Mouse (Mus musculus): Measurements from ENCODE around the gene Rnf222. TPM values are rescaled to one million over a fixed set of nuclear protein-coding genes. Genes with fewer than 3 reads are reported as not detected.

Gene Rnf222
- polyA plus RNA-seq, 1 experiment from 2014 or later = not detected

GRCm38 (mm10) chr11:68903775-68904174 lies 15.4 kb downstream of the Rnf222 start:
- H3K9me3 ChIP-seq (ENCODE audit: control insufficient read depth, low read length) = no peaks in the 10 kb centered on the region
- H3K27ac ChIP-seq = no peak overlapping the region
- no peak for ATAC-seq (ENCODE audit: low FRiP score)
- no peak overlapping the region for H3K4me3 ChIP-seq (replicated peaks; ENCODE audit: low read length)
- no peaks in the 10 kb centered on the region for H3K27me3 ChIP-seq (ENCODE audit: control insufficient read depth, insufficient read depth, low read length)
- no peak for DNase-seq (ENCODE audit: low spot score)
- WGBS = 89% methylated on average over 2 of the region's 2 CpGs
- peaks cover 49% of the 10 kb centered on the region for H3K36me3 ChIP-seq (replicated peaks; ENCODE audit: control insufficient read depth, insufficient read depth)
- no peak overlapping the region for H3K4me2 ChIP-seq (replicated peaks)
- H3K4me1 ChIP-seq (replicated peaks; ENCODE audit: control insufficient read depth, insufficient read depth, low read length) = peaks cover 5% of the 10 kb centered on the region
- no peak overlapping the region; the same call in 1 of the 2 replicates for H3K9ac ChIP-seq

DNA sequence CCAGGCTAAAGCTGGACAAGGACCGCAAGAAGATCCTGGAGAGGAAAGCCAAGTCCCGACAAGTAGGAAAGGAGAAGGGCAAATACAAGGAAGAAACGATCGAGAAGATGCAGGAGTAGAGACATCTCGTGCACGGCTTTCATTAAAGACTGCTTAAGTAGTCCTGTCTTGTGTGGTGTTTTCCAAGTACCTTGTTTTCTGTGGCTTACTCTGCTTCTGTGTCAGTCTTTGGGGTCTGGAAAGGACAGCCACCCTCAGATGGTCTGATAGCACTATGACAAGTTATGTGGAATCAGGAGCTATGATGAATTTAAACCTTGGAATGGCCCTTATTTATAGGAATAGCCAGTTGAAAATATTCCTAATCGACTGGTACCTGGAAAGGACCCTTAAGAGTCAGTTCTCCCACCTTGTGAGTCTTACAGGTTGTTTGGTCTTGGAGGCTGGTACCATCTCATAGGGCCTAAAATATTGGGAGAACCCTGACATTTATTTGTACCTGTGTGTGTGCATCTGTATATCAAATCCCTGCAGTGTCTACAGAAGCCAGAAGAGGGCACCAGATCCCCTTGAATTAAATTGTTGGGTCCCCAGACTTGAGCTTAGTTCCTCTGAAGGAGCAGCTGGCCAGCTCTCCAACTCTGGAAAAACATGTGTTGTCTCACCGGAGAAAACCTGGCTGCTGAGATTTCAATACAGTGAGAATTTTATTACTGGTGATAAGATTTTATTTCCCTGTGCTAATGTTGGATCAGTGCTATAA lies 16.2 kb downstream of the Rnf222 start:
- Histone ChIP-seq H3K27ac (no peak overlapping the region), H3K27me3 (ENCODE audit: control insufficient read depth, insufficient read depth, low read length) (no peaks in the 10 kb centered on the region), H3K9me3 (ENCODE audit: control insufficient read depth, low read length) (no peaks in the 10 kb centered on the region), H3K4me2 (replicated peaks) (no peak overlapping the region), H3K4me1 (replicated peaks; ENCODE audit: control insufficient read depth, insufficient read depth, low read length) (peaks cover 5% of the 10 kb centered on the region), H3K4me3 (replicated peaks; ENCODE audit: low read length) (no peak overlapping the region), H3K9ac (no peak overlapping the region), H3K36me3 (replicated peaks; ENCODE audit: control insufficient read depth, insufficient read depth) (peaks cover 49% of the 10 kb centered on the region)
- ATAC-seq (ENCODE audit: low FRiP score) (no peak), DNase-seq (ENCODE audit: low spot score) (peak; percentile 91)
- 87% methylated on average over 8 of the region's 8 CpGs for WGBS

DNA sequence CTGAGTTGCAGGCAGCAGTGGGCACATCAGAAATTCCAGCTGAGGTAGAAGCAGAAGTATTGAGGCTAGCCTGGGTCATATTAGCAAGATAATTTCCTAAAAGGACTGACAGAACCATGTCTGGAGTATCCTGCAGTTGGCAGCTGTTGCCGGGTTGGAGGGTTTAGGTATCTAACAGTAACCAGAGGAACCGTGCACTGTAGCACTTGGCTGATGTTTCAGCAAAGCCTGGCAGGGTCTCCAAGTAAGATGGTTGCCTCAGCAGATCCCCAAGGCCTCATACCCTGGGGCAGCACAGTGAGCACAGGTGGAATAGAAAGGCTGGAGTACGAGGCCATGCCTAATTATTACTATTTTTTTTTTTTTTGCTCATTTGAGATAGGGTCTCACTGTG lies 16.8 kb downstream of the Rnf222 start:
- Histone ChIP-seq H3K4me3 (replicated peaks; ENCODE audit: low read length) (no peak overlapping the region), H3K4me2 (replicated peaks) (no peak overlapping the region), H3K36me3 (replicated peaks; ENCODE audit: control insufficient read depth, insufficient read depth) (peaks cover 49% of the 10 kb centered on the region), H3K9me3 (ENCODE audit: control insufficient read depth, low read length) (no peaks in the 10 kb centered on the region), H3K4me1 (replicated peaks; ENCODE audit: control insufficient read depth, insufficient read depth, low read length) (peaks cover 5% of the 10 kb centered on the region), H3K27me3 (ENCODE audit: control insufficient read depth, insufficient read depth, low read length) (no peaks in the 10 kb centered on the region), H3K9ac (no peak overlapping the region), H3K27ac (no peak overlapping the region)
- 95% methylated on average over 3 of the region's 3 CpGs for WGBS
- no peak for ATAC-seq (ENCODE audit: low FRiP score)
- no peak for DNase-seq (ENCODE audit: low spot score)

DNA sequence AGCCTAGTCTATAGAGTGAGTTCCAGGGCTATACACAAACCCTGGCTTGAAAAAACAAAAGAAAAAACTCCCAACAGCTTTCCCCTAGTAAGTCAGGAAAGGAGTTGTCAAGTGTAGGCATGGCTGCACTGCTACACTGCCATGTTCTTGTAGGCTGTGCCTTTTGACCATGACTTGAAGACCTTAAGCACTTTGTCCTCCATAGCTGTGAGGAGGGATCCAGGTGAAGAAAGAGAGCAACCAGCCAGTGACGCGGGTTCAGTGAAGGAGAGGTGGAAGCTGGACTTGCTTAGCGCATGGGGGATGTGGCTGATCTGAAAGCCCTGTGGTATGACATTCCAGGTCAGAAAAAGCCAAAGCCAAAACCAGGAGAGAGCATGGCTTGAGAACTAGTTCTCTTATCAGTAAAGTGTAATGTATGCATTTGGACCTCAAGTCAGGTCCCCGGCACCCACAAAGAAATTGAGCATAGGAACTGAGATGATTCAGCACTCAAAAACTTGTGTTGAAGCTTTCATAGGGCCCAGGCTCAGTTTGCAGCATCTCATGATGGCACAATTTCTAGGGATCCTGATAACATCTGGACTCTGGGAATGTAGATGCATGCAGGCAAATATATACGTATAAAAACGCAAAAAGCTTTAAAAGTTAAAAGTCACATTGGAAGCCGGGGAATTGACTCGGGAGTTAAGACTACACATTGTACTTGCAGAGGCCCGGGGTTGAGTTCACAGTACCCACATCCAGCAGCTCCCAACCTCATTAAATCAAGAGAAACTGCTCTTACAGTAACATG lies 17.5 kb downstream of the Rnf222 start:
- H3K9ac ChIP-seq = no peak overlapping the region
- no peaks in the 10 kb centered on the region for H3K27me3 ChIP-seq (ENCODE audit: control insufficient read depth, insufficient read depth, low read length)
- 94% methylated on average over 9 of the region's 9 CpGs for WGBS
- peaks cover 5% of the 10 kb centered on the region for H3K4me1 ChIP-seq (replicated peaks; ENCODE audit: control insufficient read depth, insufficient read depth, low read length)
- H3K4me3 ChIP-seq (replicated peaks; ENCODE audit: low read length) = no peak overlapping the region
- H3K36me3 ChIP-seq (replicated peaks; ENCODE audit: control insufficient read depth, insufficient read depth) = peaks cover 49% of the 10 kb centered on the region
- no peak overlapping the region for H3K27ac ChIP-seq
- DNase-seq (ENCODE audit: low spot score) (no peak), ATAC-seq (ENCODE audit: low FRiP score) (no peak)
- H3K4me2 ChIP-seq (replicated peaks) = no peak overlapping the region
- H3K9me3 ChIP-seq (ENCODE audit: control insufficient read depth, low read length) = no peaks in the 10 kb centered on the region

- no peak for ATAC-seq (ENCODE audit: low FRiP score)
- DNase-seq (ENCODE audit: low spot score) = no peak
- Histone ChIP-seq H3K4me3 (replicated peaks; ENCODE audit: low read length) (no peak overlapping the region), H3K4me1 (replicated peaks; ENCODE audit: control insufficient read depth, insufficient read depth, low read length) (peaks cover 5% of the 10 kb centered on the region), H3K9ac (no peak overlapping the region), H3K36me3 (replicated peaks; ENCODE audit: control insufficient read depth, insufficient read depth) (peaks cover 49% of the 10 kb centered on the region), H3K4me2 (replicated peaks) (no peak overlapping the region), H3K9me3 (ENCODE audit: control insufficient read depth, low read length) (no peaks in the 10 kb centered on the region), H3K27me3 (ENCODE audit: control insufficient read depth, insufficient read depth, low read length) (no peaks in the 10 kb centered on the region), H3K27ac (no peak overlapping the region)
- WGBS = 71% methylated on average over 4 of the region's 4 CpGs
Measured at GRCm38 (mm10) chr11:68906461-68906790, 18.1 kb downstream of the Rnf222 start.

DNA sequence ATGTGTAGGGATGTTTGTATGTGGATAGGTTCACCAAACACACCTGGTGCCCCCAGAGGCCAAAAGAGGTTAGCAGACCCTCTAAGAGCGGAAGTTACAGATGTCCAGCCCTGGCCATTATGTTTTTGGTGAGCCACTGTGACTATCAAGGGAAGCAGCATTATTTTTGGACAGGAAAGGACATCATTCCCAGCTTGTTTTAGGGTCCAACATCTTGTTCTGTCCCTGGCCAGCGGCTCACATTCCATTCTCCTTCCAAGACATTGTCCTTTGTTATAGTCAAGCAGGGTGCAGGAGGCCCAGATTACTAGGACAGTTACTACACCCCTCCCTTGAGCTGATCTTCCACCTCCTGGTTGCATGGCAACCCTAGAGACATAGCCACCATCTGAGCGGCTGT lies 18.9 kb downstream of the Rnf222 start:
- ATAC-seq (ENCODE audit: low FRiP score) = no peak
- DNase-seq (ENCODE audit: low spot score) = no peak
- Histone ChIP-seq H3K27ac (no peak overlapping the region), H3K9ac (no peak overlapping the region), H3K27me3 (ENCODE audit: control insufficient read depth, insufficient read depth, low read length) (no peaks in the 10 kb centered on the region), H3K36me3 (replicated peaks; ENCODE audit: control insufficient read depth, insufficient read depth) (peaks cover 49% of the 10 kb centered on the region), H3K4me2 (replicated peaks) (no peak overlapping the region), H3K4me1 (replicated peaks; ENCODE audit: control insufficient read depth, insufficient read depth, low read length) (peaks cover 5% of the 10 kb centered on the region), H3K9me3 (ENCODE audit: control insufficient read depth, low read length) (no peaks in the 10 kb centered on the region), H3K4me3 (replicated peaks; ENCODE audit: low read length) (no peak overlapping the region)
- WGBS = 79% methylated on average over 3 of the region's 3 CpGs

GRCm38 (mm10) chr11:68908846-68909503 lies 20.6 kb downstream of the Rnf222 start:
- Histone ChIP-seq H3K9ac (no peak overlapping the region), H3K36me3 (replicated peaks; ENCODE audit: control insufficient read depth, insufficient read depth) (peaks cover 35% of the 10 kb centered on the region), H3K9me3 (ENCODE audit: control insufficient read depth, low read length) (no peaks in the 10 kb centered on the region), H3K4me1 (replicated peaks; ENCODE audit: control insufficient read depth, insufficient read depth, low read length) (no peaks in the 10 kb centered on the region), H3K4me3 (replicated peaks; ENCODE audit: low read length) (no peak overlapping the region), H3K4me2 (replicated peaks) (no peak overlapping the region), H3K27me3 (ENCODE audit: control insufficient read depth, insufficient read depth, low read length) (no peaks in the 10 kb centered on the region), H3K27ac (no peak overlapping the region)
- DNase-seq (ENCODE audit: low spot score) = no peak
- ATAC-seq (ENCODE audit: low FRiP score) = no peak
- 55% methylated on average over 7 of the region's 7 CpGs for WGBS

DNA sequence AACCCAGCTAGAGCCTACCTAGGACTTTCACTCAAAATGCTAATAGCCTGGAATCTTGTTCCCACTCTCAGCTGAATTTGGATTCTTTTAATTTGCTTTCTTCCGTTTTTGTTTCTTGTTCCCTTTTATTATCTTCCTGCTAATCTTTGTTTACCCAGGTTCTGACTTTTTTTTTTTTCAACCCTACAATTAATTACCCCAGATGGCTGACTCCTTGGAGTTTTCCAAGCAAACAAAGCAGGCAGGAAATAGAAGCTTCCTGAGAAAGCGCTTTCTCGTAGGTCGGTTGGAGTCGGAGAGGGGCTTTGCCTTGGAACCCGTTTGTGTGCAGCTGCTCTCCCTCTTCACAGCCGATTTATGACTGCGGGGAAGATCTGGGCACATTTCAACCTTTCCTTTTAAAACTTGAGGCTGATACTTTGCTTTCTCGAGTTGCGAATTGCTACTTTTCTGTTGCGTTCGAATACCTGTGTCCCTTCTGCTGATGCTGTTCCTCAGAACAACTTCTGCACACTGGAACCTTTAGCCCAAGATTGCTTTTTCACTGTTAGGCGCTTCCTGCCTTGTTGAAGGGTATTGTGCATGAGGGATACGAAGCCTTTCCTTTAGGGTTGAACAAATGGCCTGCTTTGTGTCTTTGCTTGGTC lies 23.3 kb downstream of the Rnf222 start:
- H3K27ac ChIP-seq = no peak overlapping the region
- WGBS = 66% methylated on average over 14 of the region's 14 CpGs
- no peak for DNase-seq (ENCODE audit: low spot score)
- no peak overlapping the region for H3K9ac ChIP-seq
- no peak for ATAC-seq (ENCODE audit: low FRiP score)
- no peaks in the 10 kb centered on the region for H3K4me1 ChIP-seq (replicated peaks; ENCODE audit: control insufficient read depth, insufficient read depth, low read length)
- H3K4me2 ChIP-seq (replicated peaks) = no peak overlapping the region
- H3K36me3 ChIP-seq (replicated peaks; ENCODE audit: control insufficient read depth, insufficient read depth) = peaks cover 9% of the 10 kb centered on the region
- H3K27me3 ChIP-seq (ENCODE audit: control insufficient read depth, insufficient read depth, low read length) = no peaks in the 10 kb centered on the region
- no peaks in the 10 kb centered on the region for H3K9me3 ChIP-seq (ENCODE audit: control insufficient read depth, low read length)
- no peak overlapping the region for H3K4me3 ChIP-seq (replicated peaks; ENCODE audit: low read length)

DNA sequence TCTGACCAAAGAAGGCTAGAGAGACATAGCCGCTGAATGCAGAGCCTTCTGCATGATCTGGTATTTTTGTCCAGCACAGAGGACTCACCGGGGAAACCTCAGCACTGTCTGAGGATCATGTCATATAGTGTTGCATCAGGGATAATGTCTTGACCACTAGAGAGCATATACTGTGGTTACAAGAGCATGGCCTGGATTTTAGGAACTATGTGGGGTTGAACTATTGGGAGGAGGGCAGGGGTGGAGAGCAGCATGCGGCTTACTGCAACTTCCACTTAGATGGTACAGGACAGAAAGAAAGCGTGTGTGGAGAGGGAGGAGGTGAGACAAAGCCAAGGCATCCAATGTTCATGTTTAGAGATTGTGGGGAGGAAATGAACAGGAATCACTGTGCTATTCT lies 26.2 kb downstream of the Rnf222 start:
- Histone ChIP-seq H3K4me1 (replicated peaks; ENCODE audit: control insufficient read depth, insufficient read depth, low read length) (no peaks in the 10 kb centered on the region), H3K27me3 (ENCODE audit: control insufficient read depth, insufficient read depth, low read length) (no peaks in the 10 kb centered on the region), H3K36me3 (replicated peaks; ENCODE audit: control insufficient read depth, insufficient read depth) (no peaks in the 10 kb centered on the region), H3K9ac (no peak overlapping the region), H3K4me2 (replicated peaks) (no peak overlapping the region), H3K9me3 (ENCODE audit: control insufficient read depth, low read length) (no peaks in the 10 kb centered on the region), H3K4me3 (replicated peaks; ENCODE audit: low read length) (no peak overlapping the region), H3K27ac (no peak overlapping the region)
- no peak for DNase-seq (ENCODE audit: low spot score)
- ATAC-seq (ENCODE audit: low FRiP score) = no peak
- WGBS = 96% methylated on average over 4 of the region's 4 CpGs
